In the genomic region with DNA sequence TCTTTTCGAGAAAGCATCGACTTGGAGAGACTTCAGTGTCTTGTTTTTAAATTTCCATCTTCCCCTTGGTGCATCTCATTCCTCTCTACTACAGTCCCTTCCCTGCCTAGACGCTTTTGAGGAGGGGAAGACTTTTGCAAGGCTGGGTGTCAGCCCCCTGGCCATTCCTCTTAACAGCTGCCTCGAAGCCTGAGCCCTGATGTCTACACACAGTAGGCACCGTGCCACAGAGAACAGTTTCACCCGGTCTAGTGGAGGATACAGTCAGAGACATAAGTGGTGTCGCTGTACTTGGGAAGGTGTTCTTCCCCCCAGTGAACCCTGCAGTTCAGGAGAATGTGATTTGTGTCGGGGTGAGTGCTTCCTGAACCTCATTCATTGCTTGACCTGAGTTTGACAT, we compare ENCODE assay signal across 9 mouse cellular contexts. TPM values are rescaled to one million over a fixed set of nuclear protein-coding genes. Genes with fewer than 3 reads are reported as not detected.
DNase-seq lines count a peak whose midpoint lies in the region; ATAC-seq and TF ChIP-seq lines count a peak whose summit lies in the region.
"Had no signal": no experiment of that assay in that cellular context is flagged by ENCODE, and none has a peak within 500 bp of the region (broad histone marks: within the 10 kb centered on the region; RNA-seq: fewer than 3 reads in every experiment).

No protein-coding gene starts in this region.

- WGBS in forebrain, embryonic 16.5 days = 84% methylated on average over 8 of the region's 8 CpGs
- 33% methylated on average over 8 of the region's 8 CpGs for WGBS in liver, embryonic 14.5 days (ENCODE audit: insufficient replicate concordance)
- 61% methylated on average over 8 of the region's 8 CpGs for WGBS in stomach, embryonic 15.5 days

- H3K27me3 ChIP-seq in erythroblast, embryonic 14.5 days (ENCODE audit: control insufficient read depth) = no peaks in the 10 kb centered on the region
- no peaks in the 10 kb centered on the region for H3K27me3 ChIP-seq in CH12.LX (replicated peaks)
- no peaks in the 10 kb centered on the region for H3K27me3 ChIP-seq in forebrain, embryonic 16.5 days (replicated peaks; ENCODE audit: control insufficient read depth, insufficient read depth, low read length)
- H3K27me3 ChIP-seq in liver, embryonic 14.5 days (ENCODE audit: control insufficient read depth, insufficient read depth, low read length) = no peaks in the 10 kb centered on the region
- H3K27me3 ChIP-seq in stomach, embryonic 15.5 days (replicated peaks) = no peaks in the 10 kb centered on the region
- H3K27me3 ChIP-seq: Patski had no signal

- dilution Hi-C loops in CH12.LX (cut with MboI; ENCODE audit: extremely low pct_ligation_motif_present, extremely low pct_unique_long_range_greater_than_20kb, low sequenced_read_pairs) = no loop called here

- peak overlapping the region; percentile 85 for H3K9ac ChIP-seq in CH12.LX (ENCODE audit: insufficient read depth, low read depth)
- H3K9ac ChIP-seq in forebrain, embryonic 16.5 days (replicated peaks; ENCODE audit: low read depth, low read length) = peak overlapping the region; percentile 76; the same call in 1 of the 2 replicates
- peak overlapping the region; percentile 91 for H3K9ac ChIP-seq in liver, embryonic 14.5 days (replicated peaks)
- no peak overlapping the region for H3K9ac ChIP-seq in stomach, embryonic 15.5 days

- H3K4me3 ChIP-seq in erythroblast, embryonic 14.5 days (replicated peaks) = peak overlapping the region; percentile 93
- H3K4me3 ChIP-seq in CH12.LX (replicated peaks in 1 of 3; ENCODE audit: low read depth in 2 of 3, low read length in 2 of 3, poor library complexity in 1 of 3) = peak overlapping the region; percentile 52 to 76 (median 75)
- H3K4me3 ChIP-seq in forebrain, embryonic 16.5 days (replicated peaks; ENCODE audit: low read length) = peak overlapping the region; percentile 72
- peak overlapping the region; percentile 81 to 85 for H3K4me3 ChIP-seq in liver, embryonic 14.5 days (ENCODE audit: insufficient read depth in 1 of 2, low read depth in 2 of 2, low read length in 2 of 2)
- peak overlapping the region; percentile 80 for H3K4me3 ChIP-seq in stomach, embryonic 15.5 days (replicated peaks)

- DNase-seq in CH12.LX (ENCODE audit: extremely low read depth) = no peak
- DNase-seq in liver, embryonic 14.5 days (ENCODE audit: low read depth in 3 of 3, low spot score in 3 of 3) = no peak
- DNase-seq in right cerebral cortex, postnatal 25 days = no peak
- no peak for DNase-seq in thymus, postnatal 0 days (ENCODE audit: low spot score)

- H3K27ac ChIP-seq in CH12.LX (ENCODE audit: insufficient read depth, low read depth) = no peak overlapping the region
- no peak overlapping the region for H3K27ac ChIP-seq in forebrain, embryonic 16.5 days (ENCODE audit: low read length)
- H3K27ac ChIP-seq in liver, embryonic 14.5 days = peak overlapping the region; percentile 76
- peak overlapping the region; percentile 96 for H3K27ac ChIP-seq in stomach, embryonic 15.5 days

- H3K9me3 ChIP-seq in erythroblast, embryonic 14.5 days (ENCODE audit: control insufficient read depth, low read length) = peaks cover 2% of the 10 kb centered on the region; the same call in 1 of the 2 replicates
- H3K9me3 ChIP-seq in CH12.LX (replicated peaks; ENCODE audit: low read length) = peaks cover 6% of the 10 kb centered on the region
- H3K9me3 ChIP-seq in forebrain, embryonic 16.5 days (ENCODE audit: control insufficient read depth, low read length) = no peaks in the 10 kb centered on the region
- no peaks in the 10 kb centered on the region for H3K9me3 ChIP-seq in liver, embryonic 14.5 days (ENCODE audit: control insufficient read depth, low read length)
- no peaks in the 10 kb centered on the region for H3K9me3 ChIP-seq in stomach, embryonic 15.5 days

- no peak for ATAC-seq in erythroblast, adult 5-6 weeks (replicated peaks; ENCODE audit: low FRiP score, poor library complexity, severe bottlenecking)
- ATAC-seq in forebrain, embryonic 16.5 days = no peak
- ATAC-seq in liver, embryonic 14.5 days (ENCODE audit: insufficient read depth) = no peak
- ATAC-seq in stomach, embryonic 15.5 days (ENCODE audit: insufficient read depth, low FRiP score, low read depth) = no peak

- no peak for TF ChIP-seq RAD21 in CH12.LX (IDR thresholded peaks at IDR 0.05; ENCODE audit: low read depth, low read length)

- peak overlapping the region; percentile 71 for H3K4me2 ChIP-seq in CH12.LX (ENCODE audit: insufficient read depth, low read depth, poor library complexity, severe bottlenecking)
- peak overlapping the region; percentile 79 for H3K4me2 ChIP-seq in forebrain, embryonic 16.5 days (ENCODE audit: low read length)
- peak overlapping the region; percentile 94 for H3K4me2 ChIP-seq in liver, embryonic 14.5 days (ENCODE audit: low read depth)
- peak overlapping the region; percentile 57 for H3K4me2 ChIP-seq in stomach, embryonic 15.5 days

- peaks cover 42% of the 10 kb centered on the region for H3K4me1 ChIP-seq in erythroblast, embryonic 14.5 days (ENCODE audit: control insufficient read depth)
- peaks cover 7 to 35% of the 10 kb centered on the region in 2 experiments; a peak in 3 of 4 replicates for H3K4me1 ChIP-seq in CH12.LX (ENCODE audit: control insufficient read depth in 1 of 2, insufficient read depth in 2 of 2)
- H3K4me1 ChIP-seq in forebrain, embryonic 16.5 days (replicated peaks; ENCODE audit: control insufficient read depth, insufficient read depth, low read length) = peaks cover 22% of the 10 kb centered on the region
- H3K4me1 ChIP-seq in liver, embryonic 14.5 days (replicated peaks; ENCODE audit: control insufficient read depth in 2 of 2, insufficient read depth in 2 of 2, low read length in 1 of 2) = peaks cover 14 to 24% of the 10 kb centered on the region in 2 experiments
- H3K4me1 ChIP-seq in stomach, embryonic 15.5 days = peaks cover 8% of the 10 kb centered on the region

- no peak for TF ChIP-seq CTCF in CH12.LX (conservative IDR thresholded peaks at IDR 0.05 in 1 of 2, IDR thresholded peaks at IDR 0.05 in 1 of 2; ENCODE audit: low read depth in 2 of 2, low read length in 2 of 2)
- TF ChIP-seq CTCF in liver, embryonic 14.5 days (IDR thresholded peaks at IDR 0.05; ENCODE audit: low read depth) = no peak

- in situ Hi-C loops in CH12.LX (cut with MboI; ENCODE audit: low pct_ligation_motif_present, low pct_unique_long_range_greater_than_20kb, low sequenced_read_pairs) = no loop called here

- H3K36me3 ChIP-seq in erythroblast, embryonic 14.5 days (ENCODE audit: control insufficient read depth) = peaks cover 56% of the 10 kb centered on the region
- H3K36me3 ChIP-seq in CH12.LX (replicated peaks in 1 of 2; ENCODE audit: control insufficient read depth in 1 of 2, insufficient read depth in 1 of 2, low read length in 1 of 2) = peaks cover 22 to 45% of the 10 kb centered on the region in 2 experiments
- peaks cover 5% of the 10 kb centered on the region; the same call in 1 of the 2 replicates for H3K36me3 ChIP-seq in forebrain, embryonic 16.5 days (ENCODE audit: control insufficient read depth, insufficient read depth)
- peaks cover 9% of the 10 kb centered on the region for H3K36me3 ChIP-seq in liver, embryonic 14.5 days (replicated peaks; ENCODE audit: control insufficient read depth, insufficient read depth, low read depth)
- H3K36me3 ChIP-seq in stomach, embryonic 15.5 days = peaks cover 23% of the 10 kb centered on the region

- peaks cover 22% of the 10 kb centered on the region for H3K79me2 ChIP-seq in CH12.LX (replicated peaks; ENCODE audit: control insufficient read depth, extremely low read depth, insufficient read depth, poor library complexity, severe bottlenecking)

- no peak for TF ChIP-seq POLR2A in CH12.LX (IDR thresholded peaks at IDR 0.05; ENCODE audit: low read depth, low read length)

- no peak for TF ChIP-seq EP300 in CH12.LX (IDR thresholded peaks at IDR 0.05; ENCODE audit: low read length)
- TF ChIP-seq EP300 in liver, embryonic 14.5 days (IDR thresholded peaks at IDR 0.05; ENCODE audit: low read depth) = no peak

RNA-seq across cellular contexts. Expression of gene Tomt, which starts 0.5 kb away (rescaled TPM):
- polyA plus RNA-seq in erythroblast, embryonic 14.5 days (2012) = not detected in 2 replicates
- total RNA-seq in erythroblast, adult 5-6 weeks (2015; ENCODE audit: low replicate concordance) = not detected in 2 replicates
- 0.56 TPM in 1 of 2 replicates, not detected in the other for total RNA-seq in erythroblast, adult 5-6 weeks (2017; ENCODE audit: low replicate concordance)
- 1.1 and 1.4 TPM in 2 replicates for total RNA-seq in CH12.LX (2012; rRNA removed)
- total RNA-seq in CH12.LX (2014; rRNA removed) = 0.07 and 0.22 TPM in 2 replicates
- 1.3 TPM in 2 replicates for polyA plus RNA-seq in CH12.LX (2012; ENCODE audit: insufficient read length, low read depth)
- polyA plus RNA-seq in forebrain, embryonic 16.5 days (2015; fragmentation: Nextera tagmentation; extraction: Ambion mirVana) = 0.54 and 0.72 TPM in 2 replicates
- polyA plus RNA-seq in liver, embryonic 14.5 days (2012; rRNA removed) = 0.05 and 0.08 TPM in 2 replicates
- polyA plus RNA-seq in liver, embryonic 14.5 days (2014; fragmentation: Nextera tagmentation; extraction: Ambion mirVana) = 0.09 and 0.13 TPM in 2 replicates
- 0.15 and 0.26 TPM in 2 replicates for polyA plus RNA-seq in stomach, embryonic 15.5 days (2015; fragmentation: Nextera tagmentation; extraction: Ambion mirVana)
- 0.43 and 0.44 TPM in 2 replicates for polyA plus RNA-seq in thymus, postnatal 0 days (2015; fragmentation: Nextera tagmentation; extraction: Ambion mirVana)

RNA-seq across cellular contexts. Expression of gene Lamtor1, which starts 1.0 kb away (rescaled TPM):
- 10.4 and 12.4 TPM in 2 replicates for polyA plus RNA-seq in erythroblast, embryonic 14.5 days (2012)
- total RNA-seq in erythroblast, adult 5-6 weeks (2015; ENCODE audit: low replicate concordance) = 35.0 and 36.6 TPM in 2 replicates
- 26.2 and 28.0 TPM in 2 replicates for total RNA-seq in erythroblast, adult 5-6 weeks (2017; ENCODE audit: low replicate concordance)
- 68.6 and 77.9 TPM in 2 replicates for total RNA-seq in CH12.LX (2012; rRNA removed)
- 80.7 and 86.2 TPM in 2 replicates for total RNA-seq in CH12.LX (2014; rRNA removed)
- 107 and 124 TPM in 2 replicates for polyA plus RNA-seq in CH12.LX (2012; ENCODE audit: insufficient read length, low read depth)
- polyA plus RNA-seq in forebrain, embryonic 16.5 days (2015; fragmentation: Nextera tagmentation; extraction: Ambion mirVana) = 149 and 166 TPM in 2 replicates
- 61.7 and 74.8 TPM in 2 replicates for polyA plus RNA-seq in liver, embryonic 14.5 days (2012; rRNA removed)
- polyA plus RNA-seq in liver, embryonic 14.5 days (2014; fragmentation: Nextera tagmentation; extraction: Ambion mirVana) = 63.3 and 67.8 TPM in 2 replicates
- 147 and 154 TPM in 2 replicates for polyA plus RNA-seq in stomach, embryonic 15.5 days (2015; fragmentation: Nextera tagmentation; extraction: Ambion mirVana)
- 147 and 148 TPM in 2 replicates for polyA plus RNA-seq in thymus, postnatal 0 days (2015; fragmentation: Nextera tagmentation; extraction: Ambion mirVana)

RNA-seq across cellular contexts. Expression of gene Lrrc51, which starts 27.0 kb away (rescaled TPM):
- polyA plus RNA-seq in erythroblast, embryonic 14.5 days (2012) = not detected in 2 replicates
- not detected in 2 replicates for total RNA-seq in erythroblast, adult 5-6 weeks (2015; ENCODE audit: low replicate concordance)
- total RNA-seq in erythroblast, adult 5-6 weeks (2017; ENCODE audit: low replicate concordance) = not detected in 2 replicates
- 3.9 and 5.6 TPM in 2 replicates for total RNA-seq in CH12.LX (2012; rRNA removed)
- total RNA-seq in CH12.LX (2014; rRNA removed) = 5.2 and 6.6 TPM in 2 replicates
- 3.2 and 4.9 TPM in 2 replicates for polyA plus RNA-seq in CH12.LX (2012; ENCODE audit: insufficient read length, low read depth)
- 9.4 and 9.6 TPM in 2 replicates for polyA plus RNA-seq in forebrain, embryonic 16.5 days (2015; fragmentation: Nextera tagmentation; extraction: Ambion mirVana)
- polyA plus RNA-seq in liver, embryonic 14.5 days (2012; rRNA removed) = 1.3 and 1.4 TPM in 2 replicates
- 1.8 and 2.1 TPM in 2 replicates for polyA plus RNA-seq in liver, embryonic 14.5 days (2014; fragmentation: Nextera tagmentation; extraction: Ambion mirVana)
- 8.3 and 9.3 TPM in 2 replicates for polyA plus RNA-seq in stomach, embryonic 15.5 days (2015; fragmentation: Nextera tagmentation; extraction: Ambion mirVana)
- 5.3 and 7.1 TPM in 2 replicates for polyA plus RNA-seq in thymus, postnatal 0 days (2015; fragmentation: Nextera tagmentation; extraction: Ambion mirVana)

RNA-seq across cellular contexts. Expression of gene Numa1, which starts 27.2 kb away (rescaled TPM):
- 19.8 and 24.7 TPM in 2 replicates for polyA plus RNA-seq in erythroblast, embryonic 14.5 days (2012)
- 22.3 and 42.0 TPM in 2 replicates for total RNA-seq in erythroblast, adult 5-6 weeks (2015; ENCODE audit: low replicate concordance)
- 64.5 and 110 TPM in 2 replicates for total RNA-seq in erythroblast, adult 5-6 weeks (2017; ENCODE audit: low replicate concordance)
- 56.4 and 57.6 TPM in 2 replicates for total RNA-seq in CH12.LX (2012; rRNA removed)
- 38.0 and 38.2 TPM in 2 replicates for total RNA-seq in CH12.LX (2014; rRNA removed)
- polyA plus RNA-seq in CH12.LX (2012; ENCODE audit: insufficient read length, low read depth) = 75.7 and 79.5 TPM in 2 replicates
- polyA plus RNA-seq in forebrain, embryonic 16.5 days (2015; fragmentation: Nextera tagmentation; extraction: Ambion mirVana) = 64.8 and 68.6 TPM in 2 replicates
- polyA plus RNA-seq in liver, embryonic 14.5 days (2012; rRNA removed) = 27.4 and 28.6 TPM in 2 replicates
- 36.2 and 41.3 TPM in 2 replicates for polyA plus RNA-seq in liver, embryonic 14.5 days (2014; fragmentation: Nextera tagmentation; extraction: Ambion mirVana)
- polyA plus RNA-seq in stomach, embryonic 15.5 days (2015; fragmentation: Nextera tagmentation; extraction: Ambion mirVana) = 56.5 and 72.2 TPM in 2 replicates
- polyA plus RNA-seq in thymus, postnatal 0 days (2015; fragmentation: Nextera tagmentation; extraction: Ambion mirVana) = 44.3 and 49.3 TPM in 2 replicates

RNA-seq across cellular contexts. Expression of gene Folr1, which starts 36.1 kb away (rescaled TPM):
- polyA plus RNA-seq in erythroblast, embryonic 14.5 days (2012) = not detected in 2 replicates
- total RNA-seq in erythroblast, adult 5-6 weeks (2015; ENCODE audit: low replicate concordance) = not detected in 2 replicates
- total RNA-seq in erythroblast, adult 5-6 weeks (2017; ENCODE audit: low replicate concordance) = not detected in 2 replicates
- total RNA-seq in CH12.LX (2012; rRNA removed) = 0.25 and 0.34 TPM in 2 replicates
- not detected in 2 replicates for total RNA-seq in CH12.LX (2014; rRNA removed)
- not detected in 2 replicates for polyA plus RNA-seq in CH12.LX (2012; ENCODE audit: insufficient read length, low read depth)
- polyA plus RNA-seq in forebrain, embryonic 16.5 days (2015; fragmentation: Nextera tagmentation; extraction: Ambion mirVana) = 17.1 and 19.2 TPM in 2 replicates
- 0.33 and 0.53 TPM in 2 replicates for polyA plus RNA-seq in liver, embryonic 14.5 days (2012; rRNA removed)
- 0.38 TPM in 1 of 2 replicates, not detected in the other for polyA plus RNA-seq in liver, embryonic 14.5 days (2014; fragmentation: Nextera tagmentation; extraction: Ambion mirVana)
- 18.5 and 22.7 TPM in 2 replicates for polyA plus RNA-seq in stomach, embryonic 15.5 days (2015; fragmentation: Nextera tagmentation; extraction: Ambion mirVana)
- polyA plus RNA-seq in thymus, postnatal 0 days (2015; fragmentation: Nextera tagmentation; extraction: Ambion mirVana) = 0.18 and 0.54 TPM in 2 replicates

Comparison
In these comparisons a context has a peak if more than half of its experiments do, and no peak if none do; other contexts are left out.
1. H3K27ac ChIP-seq: peak in liver, embryonic 14.5 days (single experiment) and stomach, embryonic 15.5 days (single experiment); none in CH12.LX (single experiment) and forebrain, embryonic 16.5 days (single experiment).
2. Peak in every context shown above with its lines, with median percentiles within 50 percentile points of each other: H3K4me3 ChIP-seq and H3K4me2 ChIP-seq.